Mouse (Mus musculus) liver, embryonic 14.5 days (tissue): Measurements from ENCODE around the gene Twist1.

Source experiments
- CTCF ChIP-seq: IDR thresholded peaks from 2 replicates; pipeline ENCODE4 v1.5.1; 2016; ENCODE audit warnings: antibody characterized with exemption, low read depth, control low read depth
- EP300 ChIP-seq: IDR thresholded peaks from 2 replicates; pipeline ENCODE4 v1.6.1; 2016; ENCODE audit warnings: antibody characterized with exemption, low read depth

DNA sequence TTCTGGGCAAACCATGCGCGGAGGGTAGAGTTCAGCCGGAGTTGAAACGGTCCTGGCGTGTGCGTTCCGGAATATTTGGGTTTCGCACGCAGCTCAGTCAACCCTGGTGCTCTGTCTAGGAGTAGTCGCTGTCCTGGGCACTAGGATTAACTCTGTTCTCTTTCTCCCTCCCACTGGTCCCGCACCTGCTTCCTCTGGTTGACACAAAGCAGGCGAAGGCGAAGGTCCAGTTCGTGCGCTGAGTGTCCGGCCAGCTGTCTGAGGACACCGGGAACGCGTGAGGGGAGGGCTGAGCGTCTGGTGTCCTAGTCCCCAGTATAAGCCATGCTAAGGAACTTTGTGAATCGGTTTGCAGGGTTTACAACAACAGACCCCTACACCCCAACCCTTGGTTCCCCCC is 10.0 kb downstream of the Twist1 start:
- TF ChIP-seq EP300, result no peak
- TF ChIP-seq CTCF, result no peak
